Mouse (Mus musculus) midbrain, embryonic 13.5 days (tissue): ENCODE measurements at regions not wholly inside any gene's neighbourhood (a gene's known extent, or its start where the extent isn't known, plus 50 kb on each side); places are given as distances from the start of the nearest gene placed in this dataset.
A peak's percentile ranks its signal among the peaks of the same experiment; 100 is the strongest.

Source experiments
- ATAC-seq: fragments of 200-750 bp; cut with Nextera tagmentation; 2 replicates; pipeline ENCODE4 v1.8.0; 2017; ENCODE audit warnings: mild to moderate bottlenecking, moderate TSS enrichment, moderate library complexity
- H3K27ac ChIP-seq: fragments of 300-500 bp; sonication (generic); 2 replicates; pipeline ENCODE4 v1.5.1; 2015; ENCODE audit warnings: inconsistent platforms, mild to moderate bottlenecking, moderate library complexity
- H3K27me3 ChIP-seq: fragments of 300-500 bp; sonication (generic); 2 replicates; pipeline ENCODE4 v1.6.1; 2015; ENCODE audit warnings: mild to moderate bottlenecking, inconsistent platforms
- H3K36me3 ChIP-seq: fragments of 300-500 bp; sonication (generic); 2 replicates; pipeline ENCODE4 v1.6.1; 2015; ENCODE audit warnings: mild to moderate bottlenecking, inconsistent platforms
- H3K4me1 ChIP-seq: fragments of 300-500 bp; sonication (generic); replicated peaks from 2 replicates; pipeline ENCODE4 v1.6.1; 2015; ENCODE audit warnings: inconsistent platforms
- H3K4me2 ChIP-seq: fragments of 300-500 bp; sonication (generic); replicated peaks from 2 replicates; pipeline ENCODE4 v1.6.1; 2015; ENCODE audit warnings: moderate library complexity, mild to moderate bottlenecking, inconsistent platforms
- H3K4me3 ChIP-seq: fragments of 300-500 bp; sonication (generic); replicated peaks from 2 replicates; pipeline ENCODE4 v1.5.1; 2015; ENCODE audit warnings: mild to moderate bottlenecking, inconsistent platforms
- H3K9ac ChIP-seq: fragments of 300-500 bp; sonication (generic); replicated peaks from 2 replicates; pipeline ENCODE4 v1.6.1; 2015; ENCODE audit warnings: mild to moderate bottlenecking, inconsistent platforms
- H3K9me3 ChIP-seq: fragments of 300-500 bp; sonication (generic); 2 replicates; pipeline ENCODE4 v1.6.1; 2016; ENCODE audit warnings: mild to moderate bottlenecking, inconsistent platforms
- whole genome bisulfite sequencing: fragments of 180-500 bp; shearing (Covaris S2); methylation state at CpG from one replicate; pipeline ENCODE4 v1.1.7; 2015; 5-methylcytosine and 5-hydroxymethylcytosine counted together

- 82% methylated on average over 5 of the region's 5 CpGs for WGBS
- Histone ChIP-seq H3K4me2 (no peak overlapping the region), H3K9me3 (no peaks in the 10 kb centered on the region), H3K9ac (no peak overlapping the region), H3K27me3 (peaks cover 2% of the 10 kb centered on the region; the same call in 1 of the 2 replicates), H3K4me3 (no peak overlapping the region), H3K27ac (no peak overlapping the region), H3K4me1 (peaks cover 10% of the 10 kb centered on the region), H3K36me3 (no peaks in the 10 kb centered on the region)
- no peak for ATAC-seq
Measured at GRCm38 (mm10) chr3:35354356-35354755, 399.6 kb upstream of the Atp11b start.

GRCm38 (mm10) chr3:35357111-35357510 lies 396.8 kb upstream of the Atp11b start:
- no peak overlapping the region for H3K27ac ChIP-seq
- H3K4me2 ChIP-seq: no peak overlapping the region
- H3K4me1 ChIP-seq: peaks cover 10% of the 10 kb centered on the region
- 0 out of 2 replicates have a peak, but pooled peaks have one; percentile 30 for ATAC-seq
- WGBS: 49% methylated on average over 15 of the region's 15 CpGs
- H3K9me3 ChIP-seq: no peaks in the 10 kb centered on the region
- no peak overlapping the region for H3K9ac ChIP-seq
- H3K4me3 ChIP-seq: no peak overlapping the region
- no peaks in the 10 kb centered on the region for H3K36me3 ChIP-seq
- peaks cover 2% of the 10 kb centered on the region; the same call in 1 of the 2 replicates for H3K27me3 ChIP-seq

GRCm38 (mm10) chr3:35358541-35358940 lies 395.4 kb upstream of the Atp11b start:
- no peak overlapping the region for H3K27ac ChIP-seq
- 64% methylated on average over 6 of the region's 6 CpGs for WGBS
- H3K4me1 ChIP-seq: peaks cover 4% of the 10 kb centered on the region; the same call in 1 of the 2 replicates
- no peak overlapping the region for H3K9ac ChIP-seq
- no peaks in the 10 kb centered on the region for H3K36me3 ChIP-seq
- H3K4me3 ChIP-seq: no peak overlapping the region
- H3K4me2 ChIP-seq: no peak overlapping the region
- H3K27me3 ChIP-seq: peaks cover 2% of the 10 kb centered on the region; the same call in 1 of the 2 replicates
- H3K9me3 ChIP-seq: no peaks in the 10 kb centered on the region
- no peak for ATAC-seq

- Histone ChIP-seq H3K27me3 (peaks cover 2% of the 10 kb centered on the region; the same call in 1 of the 2 replicates), H3K36me3 (no peaks in the 10 kb centered on the region), H3K9ac (no peak overlapping the region), H3K4me3 (no peak overlapping the region), H3K27ac (no peak overlapping the region), H3K4me2 (no peak overlapping the region), H3K9me3 (no peaks in the 10 kb centered on the region), H3K4me1 (peaks cover 4% of the 10 kb centered on the region; the same call in 1 of the 2 replicates)
- 64% methylated on average over 8 of the region's 8 CpGs for WGBS
- no peak for ATAC-seq
Measured at GRCm38 (mm10) chr3:35359288-35359687, 394.6 kb upstream of the Atp11b start.

GRCm38 (mm10) chr3:35360515-35360914 lies 393.4 kb upstream of the Atp11b start:
- Histone ChIP-seq H3K4me3 (no peak overlapping the region), H3K36me3 (no peaks in the 10 kb centered on the region), H3K27ac (no peak overlapping the region), H3K27me3 (peaks cover 2% of the 10 kb centered on the region; the same call in 1 of the 2 replicates), H3K4me2 (no peak overlapping the region), H3K9ac (no peak overlapping the region), H3K9me3 (no peaks in the 10 kb centered on the region), H3K4me1 (peaks cover 4% of the 10 kb centered on the region; the same call in 1 of the 2 replicates)
- no peak for ATAC-seq

GRCm38 (mm10) chr3:35361086-35361485 lies 392.8 kb upstream of the Atp11b start:
- 70% methylated on average over 2 of the region's 2 CpGs for WGBS
- ATAC-seq: no peak
- no peak overlapping the region for H3K4me2 ChIP-seq
- H3K4me1 ChIP-seq: peaks cover 4% of the 10 kb centered on the region; the same call in 1 of the 2 replicates
- no peak overlapping the region for H3K27ac ChIP-seq
- no peaks in the 10 kb centered on the region for H3K36me3 ChIP-seq
- H3K9me3 ChIP-seq: no peaks in the 10 kb centered on the region
- no peak overlapping the region for H3K4me3 ChIP-seq
- H3K27me3 ChIP-seq: peaks cover 2% of the 10 kb centered on the region; the same call in 1 of the 2 replicates
- H3K9ac ChIP-seq: no peak overlapping the region

GRCm38 (mm10) chr3:35365431-35365830 lies 388.5 kb upstream of the Atp11b start:
- ATAC-seq: no peak
- no peaks in the 10 kb centered on the region for H3K9me3 ChIP-seq
- H3K9ac ChIP-seq: no peak overlapping the region
- no peaks in the 10 kb centered on the region for H3K4me1 ChIP-seq
- H3K27me3 ChIP-seq: no peaks in the 10 kb centered on the region
- H3K36me3 ChIP-seq: no peaks in the 10 kb centered on the region
- H3K4me2 ChIP-seq: no peak overlapping the region
- H3K27ac ChIP-seq: no peak overlapping the region
- WGBS: 94% methylated on average over 6 of the region's 6 CpGs
- no peak overlapping the region for H3K4me3 ChIP-seq

- H3K9ac ChIP-seq: no peak overlapping the region
- H3K9me3 ChIP-seq: no peaks in the 10 kb centered on the region
- H3K4me3 ChIP-seq: no peak overlapping the region
- H3K36me3 ChIP-seq: no peaks in the 10 kb centered on the region
- 76% methylated on average over 1 of the region's 1 CpGs for WGBS
- no peaks in the 10 kb centered on the region for H3K4me1 ChIP-seq
- H3K27me3 ChIP-seq: no peaks in the 10 kb centered on the region
- ATAC-seq: no peak
- no peak overlapping the region for H3K27ac ChIP-seq
- H3K4me2 ChIP-seq: no peak overlapping the region
Measured at GRCm38 (mm10) chr3:35372276-35372675, 381.6 kb upstream of the Atp11b start.

- no peak overlapping the region for H3K4me2 ChIP-seq
- H3K9ac ChIP-seq: no peak overlapping the region
- 84% methylated on average over 5 of the region's 5 CpGs for WGBS
- H3K27ac ChIP-seq: no peak overlapping the region
- no peaks in the 10 kb centered on the region for H3K4me1 ChIP-seq
- no peak overlapping the region for H3K4me3 ChIP-seq
- no peaks in the 10 kb centered on the region for H3K9me3 ChIP-seq
- no peaks in the 10 kb centered on the region for H3K36me3 ChIP-seq
- ATAC-seq: no peak
- H3K27me3 ChIP-seq: no peaks in the 10 kb centered on the region
Measured at GRCm38 (mm10) chr3:35387386-35387785, 366.5 kb upstream of the Atp11b start.

- no peak overlapping the region for H3K27ac ChIP-seq
- no peak overlapping the region for H3K9ac ChIP-seq
- 93% methylated on average over 2 of the region's 2 CpGs for WGBS
- no peak overlapping the region for H3K4me2 ChIP-seq
- no peak for ATAC-seq
- H3K4me1 ChIP-seq: no peaks in the 10 kb centered on the region
- H3K9me3 ChIP-seq: no peaks in the 10 kb centered on the region
- H3K36me3 ChIP-seq: no peaks in the 10 kb centered on the region
- H3K27me3 ChIP-seq: no peaks in the 10 kb centered on the region
- H3K4me3 ChIP-seq: no peak overlapping the region
Measured at GRCm38 (mm10) chr3:35392657-35393056, 361.2 kb upstream of the Atp11b start.

GRCm38 (mm10) chr3:35400213-35400612 lies 353.7 kb upstream of the Atp11b start:
- H3K27me3 ChIP-seq: no peaks in the 10 kb centered on the region
- H3K36me3 ChIP-seq: no peaks in the 10 kb centered on the region
- no peak overlapping the region for H3K27ac ChIP-seq
- no peaks in the 10 kb centered on the region for H3K9me3 ChIP-seq
- no peak for ATAC-seq
- H3K4me1 ChIP-seq: peaks cover 15% of the 10 kb centered on the region
- no peak overlapping the region for H3K9ac ChIP-seq
- 73% methylated on average over 6 of the region's 6 CpGs for WGBS
- no peak overlapping the region for H3K4me3 ChIP-seq
- no peak overlapping the region for H3K4me2 ChIP-seq

- Histone ChIP-seq H3K4me1 (peaks cover 24% of the 10 kb centered on the region), H3K9me3 (no peaks in the 10 kb centered on the region), H3K27ac (no peak overlapping the region), H3K4me3 (no peak overlapping the region), H3K36me3 (no peaks in the 10 kb centered on the region), H3K27me3 (no peaks in the 10 kb centered on the region), H3K4me2 (no peak overlapping the region), H3K9ac (no peak overlapping the region)
- 88% methylated on average over 10 of the region's 10 CpGs for WGBS
- ATAC-seq: no peak
Measured at GRCm38 (mm10) chr3:35402666-35403065, 351.2 kb upstream of the Atp11b start.

GRCm38 (mm10) chr3:35403952-35404351 lies 350.0 kb upstream of the Atp11b start:
- WGBS: 37% methylated on average over 5 of the region's 5 CpGs
- Histone ChIP-seq H3K4me1 (peaks cover 24% of the 10 kb centered on the region), H3K9me3 (no peaks in the 10 kb centered on the region), H3K36me3 (no peaks in the 10 kb centered on the region), H3K27me3 (no peaks in the 10 kb centered on the region), H3K4me3 (no peak overlapping the region), H3K9ac (no peak overlapping the region), H3K27ac (peak overlapping the region; percentile 66), H3K4me2 (no peak overlapping the region)
- ATAC-seq: no peak
